Comparison of ENCODE assay signal across 12 mouse cellular contexts in the genomic region with DNA sequence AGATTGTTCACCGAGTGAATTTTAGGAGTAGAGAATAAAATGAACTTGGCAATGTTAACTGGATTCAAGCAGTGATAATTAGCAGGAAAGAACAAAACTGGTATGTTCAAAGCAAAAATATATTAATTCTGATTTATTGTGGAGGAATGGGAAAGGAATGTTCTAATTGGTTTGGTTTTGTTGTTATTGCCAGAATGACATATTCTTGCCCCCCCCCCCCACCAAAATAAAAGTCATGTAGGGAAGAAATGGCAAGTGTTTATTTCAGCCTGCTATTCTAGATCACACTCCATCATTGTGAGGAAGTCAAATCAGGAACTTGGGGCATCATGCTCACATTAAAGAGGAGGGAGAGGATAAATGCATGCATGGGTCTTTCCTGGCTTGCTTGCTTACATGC.
"Had no signal": no experiment of that assay in that cellular context is flagged by ENCODE, and none has a peak within 500 bp of the region (broad histone marks: within the 10 kb centered on the region; RNA-seq: fewer than 3 reads in every experiment).

No protein-coding gene starts in this region.

- DNase-seq: left cerebral cortex, postnatal 4 days; liver; liver, embryonic 13.5 days; liver, postnatal 0 days; lung, adult 18-20 months; lung, adult 2 months; lung, embryonic 14.5 days; lung, postnatal 10 days; lung, postnatal 14 days; lung, postnatal 36 days; lung, postnatal 4 days; midbrain, embryonic 14.5 days had no signal
